Mouse (Mus musculus): ENCODE data around the gene Fnbp1. TPM values are rescaled to one million over a fixed set of nuclear protein-coding genes. Genes with fewer than 3 reads are reported as not detected.

Fnbp1 gene
- polyA plus RNA-seq, 1 experiment from 2014 or later: 23.2 TPM

GRCm38 (mm10) chr2:31122806-31123205 lies 19.0 kb downstream of the Fnbp1 start:
- no peak overlapping the region for H3K27ac ChIP-seq (ENCODE audit: low read length)
- H3K9ac ChIP-seq (replicated peaks; ENCODE audit: low read depth, low read length): no peak overlapping the region
- 88% methylated on average over 5 of the region's 5 CpGs for WGBS
- no peaks in the 10 kb centered on the region for H3K9me3 ChIP-seq (ENCODE audit: control insufficient read depth, low read length)
- no peaks in the 10 kb centered on the region for H3K27me3 ChIP-seq (replicated peaks; ENCODE audit: control insufficient read depth, insufficient read depth, low read length)
- H3K36me3 ChIP-seq (ENCODE audit: control insufficient read depth, insufficient read depth): no peaks in the 10 kb centered on the region
- H3K4me1 ChIP-seq (replicated peaks; ENCODE audit: control insufficient read depth, insufficient read depth, low read length): peaks cover 14% of the 10 kb centered on the region; the same call in 1 of the 2 replicates
- H3K4me2 ChIP-seq (ENCODE audit: low read length): no peak overlapping the region
- ATAC-seq: no peak
- H3K4me3 ChIP-seq (replicated peaks; ENCODE audit: low read length): no peak overlapping the region

- WGBS: 87% methylated on average over 7 of the region's 7 CpGs
These were observed 20.6 kb downstream of the Fnbp1 start for GRCm38 (mm10) chr2:31121131-31121693.

GRCm38 (mm10) chr2:31119795-31120194 lies 22.0 kb downstream of the Fnbp1 start:
- peak overlapping the region; percentile 36; the same call in 1 of the 2 replicates for H3K27ac ChIP-seq (ENCODE audit: low read length)
- H3K36me3 ChIP-seq (ENCODE audit: control insufficient read depth, insufficient read depth): no peaks in the 10 kb centered on the region
- 36% methylated on average over 13 of the region's 13 CpGs for WGBS
- H3K9ac ChIP-seq (replicated peaks; ENCODE audit: low read depth, low read length): no peak overlapping the region
- H3K4me1 ChIP-seq (replicated peaks; ENCODE audit: control insufficient read depth, insufficient read depth, low read length): peaks cover 9% of the 10 kb centered on the region; the same call in 1 of the 2 replicates
- H3K27me3 ChIP-seq (replicated peaks; ENCODE audit: control insufficient read depth, insufficient read depth, low read length): no peaks in the 10 kb centered on the region
- no peak overlapping the region for H3K4me3 ChIP-seq (replicated peaks; ENCODE audit: low read length)
- no peak overlapping the region; the same call in 1 of the 2 replicates for H3K4me2 ChIP-seq (ENCODE audit: low read length)
- no peaks in the 10 kb centered on the region for H3K9me3 ChIP-seq (ENCODE audit: control insufficient read depth, low read length)
- peak; percentile 65 for ATAC-seq

More at GRCm38 (mm10) chr2:31121131-31121693, 20.6 kb downstream of the Fnbp1 start:
- Histone ChIP-seq H3K36me3 (ENCODE audit: control insufficient read depth, insufficient read depth) (no peaks in the 10 kb centered on the region), H3K4me2 (ENCODE audit: low read length) (no peak overlapping the region), H3K27ac (ENCODE audit: low read length) (no peak overlapping the region), H3K4me3 (replicated peaks; ENCODE audit: low read length) (no peak overlapping the region), H3K9me3 (ENCODE audit: control insufficient read depth, low read length) (no peaks in the 10 kb centered on the region), H3K4me1 (replicated peaks; ENCODE audit: control insufficient read depth, insufficient read depth, low read length) (peaks cover 9% of the 10 kb centered on the region; the same call in 1 of the 2 replicates), H3K9ac (replicated peaks; ENCODE audit: low read depth, low read length) (no peak overlapping the region), H3K27me3 (replicated peaks; ENCODE audit: control insufficient read depth, insufficient read depth, low read length) (no peaks in the 10 kb centered on the region)
- ATAC-seq: no peak

- 75% methylated on average over 10 of the region's 10 CpGs for WGBS
- Histone ChIP-seq H3K36me3 (ENCODE audit: control insufficient read depth, insufficient read depth) (no peaks in the 10 kb centered on the region), H3K27me3 (replicated peaks; ENCODE audit: control insufficient read depth, insufficient read depth, low read length) (no peaks in the 10 kb centered on the region), H3K27ac (ENCODE audit: low read length) (no peak overlapping the region), H3K9ac (replicated peaks; ENCODE audit: low read depth, low read length) (no peak overlapping the region), H3K4me1 (replicated peaks; ENCODE audit: control insufficient read depth, insufficient read depth, low read length) (peaks cover 9% of the 10 kb centered on the region; the same call in 1 of the 2 replicates), H3K4me2 (ENCODE audit: low read length) (no peak overlapping the region), H3K9me3 (ENCODE audit: control insufficient read depth, low read length) (no peaks in the 10 kb centered on the region), H3K4me3 (replicated peaks; ENCODE audit: low read length) (no peak overlapping the region)
- no peak for ATAC-seq
These were observed 23.0 kb downstream of the Fnbp1 start for GRCm38 (mm10) chr2:31118639-31119380.

- Histone ChIP-seq H3K9me3 (ENCODE audit: control insufficient read depth, low read length) (no peaks in the 10 kb centered on the region), H3K4me1 (replicated peaks; ENCODE audit: control insufficient read depth, insufficient read depth, low read length) (peaks cover 9% of the 10 kb centered on the region; the same call in 1 of the 2 replicates), H3K36me3 (ENCODE audit: control insufficient read depth, insufficient read depth) (no peaks in the 10 kb centered on the region), H3K27me3 (replicated peaks; ENCODE audit: control insufficient read depth, insufficient read depth, low read length) (no peaks in the 10 kb centered on the region), H3K4me3 (replicated peaks; ENCODE audit: low read length) (no peak overlapping the region), H3K9ac (replicated peaks; ENCODE audit: low read depth, low read length) (no peak overlapping the region), H3K4me2 (ENCODE audit: low read length) (no peak overlapping the region), H3K27ac (ENCODE audit: low read length) (no peak overlapping the region)
- 93% methylated on average over 3 of the region's 3 CpGs for WGBS
- ATAC-seq: no peak
These were observed 23.6 kb downstream of the Fnbp1 start for GRCm38 (mm10) chr2:31118211-31118610.

- no peaks in the 10 kb centered on the region for H3K36me3 ChIP-seq (ENCODE audit: control insufficient read depth, insufficient read depth)
- H3K9ac ChIP-seq (replicated peaks; ENCODE audit: low read depth, low read length): no peak overlapping the region
- no peak overlapping the region for H3K27ac ChIP-seq (ENCODE audit: low read length)
- no peak overlapping the region for H3K4me3 ChIP-seq (replicated peaks; ENCODE audit: low read length)
- H3K4me1 ChIP-seq (replicated peaks; ENCODE audit: control insufficient read depth, insufficient read depth, low read length): peaks cover 15% of the 10 kb centered on the region; the same call in 1 of the 2 replicates
- no peak overlapping the region for H3K4me2 ChIP-seq (ENCODE audit: low read length)
- no peaks in the 10 kb centered on the region for H3K27me3 ChIP-seq (replicated peaks; ENCODE audit: control insufficient read depth, insufficient read depth, low read length)
- H3K9me3 ChIP-seq (ENCODE audit: control insufficient read depth, low read length): no peaks in the 10 kb centered on the region
- WGBS: 79% methylated on average over 10 of the region's 10 CpGs
- no peak for ATAC-seq
These were observed 25.7 kb downstream of the Fnbp1 start for GRCm38 (mm10) chr2:31115943-31116731.

GRCm38 (mm10) chr2:31115091-31115942 lies 26.5 kb downstream of the Fnbp1 start:
- no peaks in the 10 kb centered on the region for H3K9me3 ChIP-seq (ENCODE audit: control insufficient read depth, low read length)
- H3K27me3 ChIP-seq (replicated peaks; ENCODE audit: control insufficient read depth, insufficient read depth, low read length): no peaks in the 10 kb centered on the region
- no peak overlapping the region for H3K27ac ChIP-seq (ENCODE audit: low read length)
- peaks cover 15% of the 10 kb centered on the region; the same call in 1 of the 2 replicates for H3K4me1 ChIP-seq (replicated peaks; ENCODE audit: control insufficient read depth, insufficient read depth, low read length)
- no peak for ATAC-seq
- WGBS: 87% methylated on average over 10 of the region's 10 CpGs
- no peaks in the 10 kb centered on the region for H3K36me3 ChIP-seq (ENCODE audit: control insufficient read depth, insufficient read depth)
- no peak overlapping the region for H3K4me2 ChIP-seq (ENCODE audit: low read length)
- no peak overlapping the region for H3K4me3 ChIP-seq (replicated peaks; ENCODE audit: low read length)
- no peak overlapping the region for H3K9ac ChIP-seq (replicated peaks; ENCODE audit: low read depth, low read length)

GRCm38 (mm10) chr2:31114205-31114604 lies 27.6 kb downstream of the Fnbp1 start:
- H3K27ac ChIP-seq (ENCODE audit: low read length): no peak overlapping the region
- no peaks in the 10 kb centered on the region for H3K9me3 ChIP-seq (ENCODE audit: control insufficient read depth, low read length)
- no peak overlapping the region for H3K9ac ChIP-seq (replicated peaks; ENCODE audit: low read depth, low read length)
- no peaks in the 10 kb centered on the region for H3K36me3 ChIP-seq (ENCODE audit: control insufficient read depth, insufficient read depth)
- H3K4me2 ChIP-seq (ENCODE audit: low read length): no peak overlapping the region
- no peak overlapping the region for H3K4me3 ChIP-seq (replicated peaks; ENCODE audit: low read length)
- ATAC-seq: no peak
- 97% methylated on average over 2 of the region's 2 CpGs for WGBS
- peaks cover 7% of the 10 kb centered on the region; the same call in 1 of the 2 replicates for H3K4me1 ChIP-seq (replicated peaks; ENCODE audit: control insufficient read depth, insufficient read depth, low read length)
- H3K27me3 ChIP-seq (replicated peaks; ENCODE audit: control insufficient read depth, insufficient read depth, low read length): no peaks in the 10 kb centered on the region

All from forebrain, embryonic 16.5 days (tissue).